Mouse (Mus musculus): ENCODE results near the gene Irak3. TPM values are rescaled to one million over a fixed set of nuclear protein-coding genes. Genes with fewer than 3 reads are reported as not detected.
A peak's percentile ranks its signal among the peaks of the same experiment; 100 is the strongest.

Irak3 gene
- total RNA-seq, 2 experiments from 2014 or later = 24.0 to 37.4 TPM

DNA sequence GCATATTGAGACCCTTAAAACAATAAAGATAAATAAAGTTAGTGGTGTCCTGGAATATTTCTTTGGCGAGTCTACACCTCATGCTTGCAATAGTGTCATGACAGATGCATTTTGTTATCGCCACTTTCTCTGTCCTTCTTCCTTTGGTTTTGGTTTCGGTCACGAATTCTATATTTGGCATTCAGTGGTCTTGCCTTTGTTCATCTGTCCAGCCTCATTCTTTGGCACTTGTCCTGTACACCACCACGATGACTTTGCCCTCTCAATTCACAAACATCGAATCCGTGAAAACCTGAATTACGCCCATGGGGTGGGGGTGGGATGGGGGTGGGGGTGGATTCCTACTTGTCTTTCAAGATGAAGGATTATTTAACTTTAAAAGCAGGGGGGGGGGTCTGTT is 6.1 kb upstream of the Irak3 start:
- ATAC-seq (replicated peaks; ENCODE audit: poor library complexity, severe bottlenecking) = no peak

- no peak for ATAC-seq (replicated peaks; ENCODE audit: poor library complexity, severe bottlenecking)
Observed at GRCm38 (mm10) chr10:120204591-120205210, 2.8 kb upstream of the Irak3 start.

- ATAC-seq (replicated peaks; ENCODE audit: poor library complexity, severe bottlenecking) = peak; percentile 25
Observed at GRCm38 (mm10) chr10:120202467-120203250, 729 bp upstream of the Irak3 start.

DNA sequence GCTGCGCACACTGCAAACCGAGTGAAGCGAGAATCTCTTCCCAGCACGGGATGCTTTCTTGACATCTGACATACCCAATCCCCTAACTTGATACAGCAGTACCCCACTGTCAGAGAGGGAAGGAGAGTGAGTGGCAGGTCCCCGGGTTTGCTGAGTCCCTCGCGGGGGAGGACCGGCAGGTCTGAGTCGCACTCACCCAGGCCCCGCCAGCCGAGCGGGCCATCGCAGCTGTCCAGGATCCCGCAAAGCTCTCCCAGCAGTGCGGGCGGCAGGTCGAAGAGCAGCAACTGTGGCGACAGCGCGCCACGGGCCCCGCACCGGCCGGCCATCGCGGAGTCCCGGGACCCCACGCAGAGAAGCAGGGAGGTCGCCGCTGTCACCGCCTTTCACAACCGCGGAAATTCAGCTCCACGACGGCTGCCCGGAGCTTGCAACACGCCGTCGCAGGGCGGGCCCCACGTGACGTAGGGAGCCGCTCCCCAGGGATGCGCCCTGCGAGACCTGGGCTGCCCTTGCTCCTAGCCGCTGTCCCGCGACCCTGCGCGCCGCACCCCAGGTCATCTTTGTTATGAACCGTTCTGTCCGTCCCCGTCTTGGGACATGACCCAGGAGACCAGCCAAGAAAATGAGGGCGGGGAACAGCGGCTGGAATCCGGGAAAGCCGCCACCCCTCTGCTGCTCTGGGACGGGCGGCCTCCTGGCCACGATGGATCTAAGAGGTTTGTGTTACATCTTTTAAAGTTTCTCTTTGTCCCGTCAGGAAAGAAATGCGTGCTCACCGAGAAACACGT is 604 bp downstream of the Irak3 start, which contains the start of gene Tmbim4:
TSS of gene Tmbim4 (plus strand) at position 460 of the 791 bp plus-strand sequence.
- ATAC-seq (replicated peaks; ENCODE audit: poor library complexity, severe bottlenecking) = peak; percentile 70

DNA sequence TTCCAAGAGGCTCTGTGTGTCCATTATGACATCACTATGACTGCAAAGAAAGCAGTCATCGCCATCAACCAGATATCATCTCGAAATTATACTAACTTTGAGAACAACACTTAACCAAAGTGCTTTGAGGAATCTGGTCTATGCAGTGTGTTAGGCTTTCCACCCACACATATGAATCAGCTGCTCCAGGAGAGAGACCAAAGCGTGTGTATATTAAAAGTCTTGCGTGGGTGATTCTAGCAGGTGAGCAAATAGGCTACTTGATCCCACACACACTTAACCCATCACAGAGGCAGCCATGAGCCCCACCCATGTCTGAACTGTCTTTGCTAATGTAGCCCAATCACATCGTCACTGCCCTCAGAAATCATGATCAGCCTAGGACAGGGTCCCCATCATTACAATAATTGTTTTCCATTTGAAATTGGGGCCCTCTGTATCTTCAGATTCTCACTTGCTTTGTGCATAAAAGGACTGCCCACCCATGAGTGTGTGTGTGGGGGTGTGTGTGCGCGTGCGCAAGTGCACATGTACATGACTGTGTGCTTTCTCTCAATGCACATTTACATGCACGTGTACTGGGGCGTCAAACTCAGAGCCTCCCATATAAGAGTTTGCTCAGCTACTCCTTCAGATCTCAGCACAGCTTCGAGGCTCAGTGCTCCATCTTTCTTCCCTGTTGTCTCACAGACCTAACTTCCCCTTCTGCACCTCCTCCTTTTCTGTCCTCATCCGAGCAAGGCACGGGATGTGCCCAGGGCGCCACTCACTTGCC is 4.7 kb downstream of the Irak3 start:
- peak; percentile 26 for ATAC-seq (replicated peaks; ENCODE audit: poor library complexity, severe bottlenecking)

GRCm38 (mm10) chr10:120193255-120193654 is 8.7 kb downstream of the Irak3 start:
- ATAC-seq (replicated peaks; ENCODE audit: poor library complexity, severe bottlenecking) = peak; percentile 78

DNA sequence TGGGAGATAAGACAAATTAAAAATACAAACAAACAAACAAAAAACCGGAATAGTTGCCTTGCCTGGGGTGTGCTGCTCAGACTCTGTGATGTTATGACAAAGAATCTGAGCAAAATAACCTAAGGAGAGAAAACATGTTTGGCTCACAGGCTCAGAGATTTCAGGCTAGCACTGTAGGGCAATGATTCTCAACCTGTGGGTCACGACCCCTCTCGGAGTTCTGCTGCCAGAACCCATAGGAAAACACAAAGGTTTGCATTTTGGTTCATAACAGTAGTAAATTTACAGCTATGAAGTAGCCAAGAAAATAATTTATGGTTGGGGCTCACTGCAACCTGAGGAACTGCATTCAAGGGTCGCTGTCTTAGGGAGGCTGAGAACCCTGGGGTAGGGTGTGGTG is 9.7 kb downstream of the Irak3 start:
- ATAC-seq (replicated peaks; ENCODE audit: poor library complexity, severe bottlenecking) = no peak

DNA sequence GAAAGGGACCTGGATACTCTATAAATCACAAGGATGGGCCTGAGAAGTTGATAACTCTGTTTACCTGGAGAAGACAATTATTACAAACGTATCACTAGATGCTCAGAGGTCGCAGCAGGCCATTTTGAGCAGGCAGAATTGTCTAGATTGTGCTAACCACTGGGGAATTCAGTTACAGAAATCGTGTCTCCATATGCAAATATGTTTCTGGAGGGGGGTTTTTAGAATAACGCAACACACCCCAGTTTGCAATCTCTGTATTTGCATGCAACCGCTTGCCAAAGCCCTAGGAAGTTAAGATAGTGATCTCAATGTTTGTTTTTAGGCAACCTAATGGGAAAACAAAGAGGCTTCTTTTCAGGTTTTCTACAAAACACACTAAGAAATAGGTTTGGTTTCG is 10.8 kb downstream of the Irak3 start:
- peak; percentile 33; the same call in 1 of the 2 replicates for ATAC-seq (replicated peaks; ENCODE audit: poor library complexity, severe bottlenecking)

- ATAC-seq (replicated peaks; ENCODE audit: poor library complexity, severe bottlenecking) = peak; percentile 42; the same call in 1 of the 2 replicates
Observed at GRCm38 (mm10) chr10:120189782-120190181, 12.1 kb downstream of the Irak3 start.

- ATAC-seq (replicated peaks; ENCODE audit: poor library complexity, severe bottlenecking) = peak; percentile 74
Observed at GRCm38 (mm10) chr10:120189276-120189675, 12.7 kb downstream of the Irak3 start.

- ATAC-seq (replicated peaks; ENCODE audit: poor library complexity, severe bottlenecking) = no peak
Observed at GRCm38 (mm10) chr10:120188513-120188912, 13.4 kb downstream of the Irak3 start.

DNA sequence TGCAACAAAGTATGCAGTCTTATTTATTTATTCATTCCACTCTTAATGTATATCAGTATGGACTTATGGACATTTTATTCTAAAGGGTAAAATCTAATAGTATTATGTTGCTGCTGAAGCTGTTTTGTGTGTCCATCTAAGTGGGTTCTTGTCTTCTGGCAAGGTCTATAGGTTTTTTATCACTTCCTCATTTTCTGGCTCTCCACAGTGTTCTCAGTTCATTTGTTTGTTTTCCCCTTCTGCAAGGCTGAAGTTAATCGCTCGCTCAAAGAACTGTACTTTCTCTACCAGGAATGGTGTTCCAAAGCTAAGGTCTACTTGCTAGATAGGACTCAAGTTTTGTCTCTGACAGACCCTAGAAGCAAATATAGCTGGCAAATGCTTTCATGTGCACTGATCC is 18.6 kb downstream of the Irak3 start:
- peak; percentile 68; the same call in 1 of the 2 replicates for ATAC-seq (replicated peaks; ENCODE audit: poor library complexity, severe bottlenecking)

- peak; percentile 48; the same call in 1 of the 2 replicates for ATAC-seq (replicated peaks; ENCODE audit: poor library complexity, severe bottlenecking)
Observed at GRCm38 (mm10) chr10:120182887-120183286, 19.0 kb downstream of the Irak3 start.

DNA sequence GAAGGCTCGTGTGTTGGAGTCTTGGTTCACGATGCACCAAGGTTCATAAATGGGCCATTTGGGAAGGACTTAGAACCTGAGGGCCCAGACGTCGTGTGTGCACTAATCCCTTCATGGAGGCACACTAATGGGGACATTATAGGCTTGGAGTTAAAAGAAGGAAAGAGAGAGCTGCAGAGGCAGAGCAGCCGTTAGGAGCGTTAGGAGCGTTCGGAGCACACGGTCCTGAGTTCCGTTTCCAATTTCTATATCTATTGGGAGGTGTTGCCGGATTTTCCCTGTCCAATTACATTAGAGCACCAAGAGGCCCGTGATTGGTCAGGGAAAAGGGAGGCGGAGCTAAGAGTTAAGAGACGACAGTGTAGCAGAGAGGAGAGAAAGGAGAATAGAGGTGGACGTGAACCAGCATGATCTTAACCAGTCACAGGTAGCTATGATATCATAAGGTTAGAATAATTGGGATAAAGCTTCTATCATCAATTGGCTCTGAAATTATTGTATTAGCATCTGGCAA is 27.7 kb downstream of the Irak3 start:
- no peak for ATAC-seq (replicated peaks; ENCODE audit: poor library complexity, severe bottlenecking)

DNA sequence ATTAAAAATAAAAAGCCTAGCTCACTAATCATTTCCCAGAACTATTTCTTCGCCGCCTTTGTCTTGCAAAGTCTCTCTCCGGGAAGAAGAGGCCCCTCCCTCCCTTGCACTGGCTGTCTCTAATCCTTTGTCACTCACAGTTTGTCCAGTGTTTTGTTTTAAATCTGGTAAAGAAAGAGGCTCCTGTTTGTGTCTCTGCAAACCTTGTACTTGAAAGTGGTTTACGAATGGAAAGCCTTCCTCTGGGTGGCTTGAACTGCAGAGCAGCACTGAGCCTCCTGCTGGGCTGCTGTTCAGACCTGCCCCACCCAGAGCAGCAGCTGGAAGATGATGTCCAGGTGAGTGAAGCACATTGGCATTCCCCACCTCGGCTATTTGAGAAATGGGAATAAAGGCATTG is 30.6 kb downstream of the Irak3 start:
- ATAC-seq (replicated peaks; ENCODE audit: poor library complexity, severe bottlenecking) = no peak

DNA sequence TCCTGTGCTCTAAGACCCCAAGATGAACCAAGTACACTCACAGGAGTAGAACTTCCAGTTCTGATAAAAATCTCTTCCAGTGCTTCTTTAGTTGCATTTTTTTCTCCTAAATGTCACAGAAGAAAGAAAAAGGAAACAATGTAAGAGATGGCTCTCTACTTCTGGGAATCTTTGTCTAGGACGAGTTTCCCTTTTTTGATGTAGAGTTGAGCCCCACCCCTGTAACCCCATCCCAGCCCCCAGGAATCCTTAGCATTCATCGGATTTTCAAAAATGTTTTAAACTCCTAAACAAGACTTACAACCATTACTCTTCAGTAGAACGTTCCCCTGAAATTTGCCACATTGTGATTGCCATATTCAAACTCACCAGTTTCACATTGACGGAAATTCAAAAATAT is 31.7 kb downstream of the Irak3 start:
- ATAC-seq (replicated peaks; ENCODE audit: poor library complexity, severe bottlenecking) = no peak

DNA sequence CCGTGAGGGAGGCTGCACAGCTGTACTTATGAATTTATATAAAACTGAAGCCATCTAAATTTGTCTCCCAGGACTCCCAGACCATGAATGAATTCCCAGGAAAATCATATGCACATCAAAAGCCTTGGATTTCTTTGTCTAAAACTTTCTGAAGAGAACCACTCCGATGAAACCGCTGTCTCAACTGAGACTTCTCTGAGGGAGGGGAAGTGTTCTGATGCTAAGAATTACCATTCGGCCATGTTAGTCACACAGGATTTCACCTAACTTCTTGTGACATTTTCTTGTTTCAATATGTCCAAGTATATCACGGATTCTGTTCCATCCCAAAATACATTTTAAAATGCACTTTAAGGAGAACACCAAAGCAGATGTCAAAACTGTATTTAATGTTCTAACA is 32.1 kb downstream of the Irak3 start:
- ATAC-seq (replicated peaks; ENCODE audit: poor library complexity, severe bottlenecking) = no peak

- ATAC-seq (replicated peaks; ENCODE audit: poor library complexity, severe bottlenecking) = no peak
Observed at GRCm38 (mm10) chr10:120169064-120169463, 32.9 kb downstream of the Irak3 start.

- ATAC-seq (replicated peaks; ENCODE audit: poor library complexity, severe bottlenecking) = peak; percentile 45
Observed at GRCm38 (mm10) chr10:120168070-120168469, 33.9 kb downstream of the Irak3 start.

Data from granulocyte monocyte progenitor cell, adult 5-6 weeks (primary cell).